Mouse (Mus musculus) limb, embryonic 10.5 days (tissue): ENCODE measurements around the gene Chd6. TPM values are rescaled to one million over a fixed set of nuclear protein-coding genes. Genes with fewer than 3 reads are reported as not detected.

Experiments used
- DNase-seq: peaks from one replicate; pipeline ENCODE4 v3.0.0-alpha.2; 2017; ENCODE audit warnings: low spot score
- H3K27ac ChIP-seq: fragments of 300-500 bp; sonication (generic); 2 replicates; pipeline ENCODE4 v1.5.1; 2016; ENCODE audit warnings: mild to moderate bottlenecking
- H3K27me3 ChIP-seq: fragments of 300-500 bp; sonication (generic); 2 replicates; pipeline ENCODE4 v1.6.1; 2016; ENCODE audit warnings: low read depth, mild to moderate bottlenecking; ENCODE audit not compliant: poor library complexity, severe bottlenecking
- H3K36me3 ChIP-seq: fragments of 300-500 bp; sonication (generic); 2 replicates; pipeline ENCODE4 v1.6.1; 2016; ENCODE audit warnings: mild to moderate bottlenecking, moderate library complexity
- H3K4me1 ChIP-seq: fragments of 300-500 bp; sonication (generic); 2 replicates; pipeline ENCODE4 v1.6.1; 2016
- H3K4me3 ChIP-seq: fragments of 300-500 bp; sonication (generic); 2 replicates; pipeline ENCODE4 v1.5.1; 2016; ENCODE audit warnings: mild to moderate bottlenecking, moderate library complexity
- H3K9me3 ChIP-seq: fragments of 300-500 bp; sonication (generic); replicated peaks from 2 replicates; pipeline ENCODE4 v1.6.1; 2016; ENCODE audit warnings: mild to moderate bottlenecking
- WGBS: fragments of 180-500 bp; shearing (Covaris S2); methylation state at CpG from one replicate; pipeline ENCODE4 v1.1.7; 2016; 5-methylcytosine and 5-hydroxymethylcytosine counted together
- polyA plus RNA-seq: library from polyadenylated mRNA; unstranded; fragments of >200 nt; fragmentation: Nextera tagmentation; extraction: Ambion mirVana; gene quantifications from 2 replicates; pipeline ENCODE4 v1.2.1, GENCODE M21; 2016

Chd6 gene
- polyA plus RNA-seq, 1 experiment from 2014 or later, result 34.6 TPM

GRCm38 (mm10) chr2:161053765-161054164 lies 55.1 kb downstream of the Chd6 start:
- H3K27ac ChIP-seq, result no peak overlapping the region

DNA sequence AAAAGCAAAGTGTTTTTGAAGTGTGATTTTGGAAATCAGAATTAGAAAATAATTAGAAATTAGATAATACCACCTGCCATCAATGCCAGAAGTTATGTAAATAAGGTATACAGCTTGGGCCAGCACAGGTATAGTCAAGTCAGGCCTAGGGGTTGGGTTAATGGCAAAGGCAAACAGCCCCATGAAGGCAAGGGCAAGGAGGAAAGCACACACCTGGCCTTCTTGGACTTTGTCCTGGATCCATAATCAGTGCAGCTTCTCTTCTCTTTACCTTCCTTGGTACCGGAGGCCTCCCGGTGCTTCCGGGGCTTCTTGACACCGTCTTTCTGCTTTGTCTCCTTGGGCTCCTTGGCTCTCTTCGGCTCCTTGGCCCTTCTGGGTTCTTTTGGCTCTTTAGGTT lies 56.7 kb downstream of the Chd6 start:
- H3K27me3 ChIP-seq, result no peaks in the 10 kb centered on the region
- no peak overlapping the region for H3K27ac ChIP-seq
- H3K4me1 ChIP-seq, result no peaks in the 10 kb centered on the region; the same call in 1 of the 2 replicates
- no peak for DNase-seq
- no peaks in the 10 kb centered on the region for H3K9me3 ChIP-seq
- 99% methylated on average over 5 of the region's 5 CpGs for WGBS
- H3K4me3 ChIP-seq, result no peak overlapping the region
- H3K36me3 ChIP-seq, result peaks cover 63% of the 10 kb centered on the region

More at GRCm38 (mm10) chr2:161053765-161054164, 55.1 kb downstream of the Chd6 start:
- DNase-seq, result no peak
- H3K4me1 ChIP-seq, result no peaks in the 10 kb centered on the region; the same call in 1 of the 2 replicates
- no peak overlapping the region for H3K4me3 ChIP-seq
- WGBS, result 85% methylated on average over 2 of the region's 2 CpGs
- no peaks in the 10 kb centered on the region for H3K27me3 ChIP-seq
- no peaks in the 10 kb centered on the region for H3K9me3 ChIP-seq
- H3K36me3 ChIP-seq, result peaks cover 57% of the 10 kb centered on the region

- DNase-seq, result no peak
- Histone ChIP-seq H3K27ac (no peak overlapping the region), H3K9me3 (no peaks in the 10 kb centered on the region), H3K27me3 (no peaks in the 10 kb centered on the region), H3K4me3 (no peak overlapping the region), H3K4me1 (no peaks in the 10 kb centered on the region; the same call in 1 of the 2 replicates), H3K36me3 (peaks cover 75% of the 10 kb centered on the region)
- 76% methylated on average over 6 of the region's 6 CpGs for WGBS
These were observed 59.4 kb downstream of the Chd6 start for GRCm38 (mm10) chr2:161049426-161049825.

GRCm38 (mm10) chr2:161044492-161045201 lies 64.2 kb downstream of the Chd6 start:
- DNase-seq, result no peak
- peaks cover 81% of the 10 kb centered on the region for H3K36me3 ChIP-seq

DNA sequence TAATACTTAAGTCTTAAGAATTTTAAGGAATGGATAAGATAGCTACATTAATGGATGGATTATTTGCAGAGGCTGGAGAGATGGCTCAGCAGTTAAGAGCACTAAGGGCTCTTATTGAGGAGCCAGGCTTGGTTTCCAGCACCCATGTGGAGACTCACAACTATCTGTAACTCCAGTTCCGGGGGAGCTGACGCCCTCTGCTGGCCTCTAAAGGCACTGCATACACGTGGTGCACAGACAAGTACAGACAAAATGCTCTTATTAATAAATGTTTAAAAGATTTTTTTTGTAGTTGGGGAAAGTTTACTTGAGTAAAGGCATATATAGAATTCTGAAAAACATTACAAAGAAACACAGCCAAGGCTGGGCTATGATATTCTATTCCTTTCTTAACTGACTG lies 66.0 kb downstream of the Chd6 start:
- Histone ChIP-seq H3K4me1 (no peaks in the 10 kb centered on the region), H3K27me3 (no peaks in the 10 kb centered on the region), H3K4me3 (no peak overlapping the region), H3K27ac (no peak overlapping the region), H3K36me3 (peaks cover 91% of the 10 kb centered on the region), H3K9me3 (no peaks in the 10 kb centered on the region)
- DNase-seq, result no peak
- WGBS, result 62% methylated on average over 3 of the region's 3 CpGs

More at GRCm38 (mm10) chr2:161044492-161045201, 64.2 kb downstream of the Chd6 start:
- no peaks in the 10 kb centered on the region for H3K9me3 ChIP-seq
- 93% methylated on average over 8 of the region's 8 CpGs for WGBS
- no peaks in the 10 kb centered on the region for H3K27me3 ChIP-seq
- H3K4me3 ChIP-seq, result no peak overlapping the region
- H3K4me1 ChIP-seq, result no peaks in the 10 kb centered on the region
- H3K27ac ChIP-seq, result no peak overlapping the region

DNA sequence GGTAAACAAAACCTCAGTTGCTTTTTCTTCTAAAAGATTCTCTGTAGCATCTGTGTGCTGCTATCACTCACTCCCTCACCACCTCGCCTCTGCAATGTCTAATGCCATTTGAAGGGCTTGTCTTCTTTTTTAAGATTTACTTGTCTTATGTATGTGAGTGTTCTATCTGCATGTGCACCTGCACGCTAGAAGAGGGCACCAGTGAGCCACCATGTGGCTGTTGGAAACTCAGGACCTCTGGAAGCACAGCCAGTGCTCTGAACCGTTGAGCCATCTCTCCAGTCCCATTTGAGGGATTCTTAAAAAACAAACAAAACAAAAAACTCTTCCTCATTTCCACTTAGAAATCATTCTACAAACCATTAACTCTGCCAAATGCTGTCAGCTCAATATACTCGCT lies 68.1 kb downstream of the Chd6 start:
- Histone ChIP-seq H3K36me3 (peaks cover 96% of the 10 kb centered on the region), H3K27ac (no peak overlapping the region), H3K4me3 (no peak overlapping the region), H3K4me1 (no peaks in the 10 kb centered on the region), H3K9me3 (no peaks in the 10 kb centered on the region), H3K27me3 (no peaks in the 10 kb centered on the region)
- DNase-seq, result no peak
- WGBS, result 87% methylated on average over 4 of the region's 4 CpGs

DNA sequence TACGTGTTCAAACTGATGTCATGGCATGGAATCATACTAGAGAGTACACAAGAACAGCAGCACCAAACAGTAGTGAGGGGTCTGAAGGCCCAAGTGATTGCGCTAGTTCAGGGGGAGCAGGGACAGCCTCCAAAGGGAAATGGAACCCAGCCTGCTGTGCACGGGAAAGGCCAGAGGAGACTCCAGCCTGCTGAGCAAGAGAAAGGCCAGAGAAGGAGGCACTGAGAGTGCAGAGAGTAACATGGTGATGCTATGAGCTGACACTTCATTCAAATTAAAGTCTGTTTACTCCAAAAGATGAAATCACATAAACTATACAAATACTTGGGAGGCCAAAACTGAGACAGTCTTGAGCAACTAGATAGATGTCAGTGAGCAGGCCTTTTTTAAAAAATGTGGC lies 71.1 kb downstream of the Chd6 start:
- Histone ChIP-seq H3K4me3 (no peak overlapping the region), H3K4me1 (no peaks in the 10 kb centered on the region), H3K36me3 (peaks cover 86% of the 10 kb centered on the region), H3K9me3 (no peaks in the 10 kb centered on the region), H3K27me3 (no peaks in the 10 kb centered on the region), H3K27ac (no peak overlapping the region)
- no peak for DNase-seq
- 88% methylated on average over 3 of the region's 3 CpGs for WGBS

GRCm38 (mm10) chr2:161033141-161033540 lies 75.7 kb downstream of the Chd6 start:
- Histone ChIP-seq H3K36me3 (peaks cover 88% of the 10 kb centered on the region), H3K4me1 (no peaks in the 10 kb centered on the region), H3K27ac (no peak overlapping the region), H3K9me3 (no peaks in the 10 kb centered on the region), H3K4me3 (no peak overlapping the region), H3K27me3 (no peaks in the 10 kb centered on the region)
- DNase-seq, result no peak

DNA sequence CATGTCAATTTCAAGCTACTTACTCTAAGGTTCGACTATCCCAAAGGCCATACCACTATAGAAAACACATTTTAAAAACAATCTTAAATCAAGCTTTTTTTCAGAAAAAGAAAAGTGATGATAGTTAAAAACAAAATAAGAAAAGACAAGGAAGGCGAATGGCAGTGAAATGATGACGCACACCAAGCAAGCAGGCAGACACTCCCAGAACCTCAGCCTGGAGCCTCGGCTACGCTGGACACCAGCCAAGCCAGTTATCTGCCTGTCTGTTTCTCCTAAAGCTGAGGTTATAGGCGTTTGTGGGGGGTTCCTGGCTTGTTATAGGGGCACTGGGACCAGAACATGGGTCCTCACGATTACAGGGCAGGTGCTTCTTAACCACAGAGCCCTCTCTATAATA lies 76.5 kb downstream of the Chd6 start:
- Histone ChIP-seq H3K4me3 (no peak overlapping the region), H3K36me3 (peaks cover 88% of the 10 kb centered on the region), H3K27me3 (no peaks in the 10 kb centered on the region), H3K4me1 (no peaks in the 10 kb centered on the region), H3K9me3 (no peaks in the 10 kb centered on the region), H3K27ac (no peak overlapping the region)
- no peak for DNase-seq
- WGBS, result 90% methylated on average over 7 of the region's 7 CpGs

DNA sequence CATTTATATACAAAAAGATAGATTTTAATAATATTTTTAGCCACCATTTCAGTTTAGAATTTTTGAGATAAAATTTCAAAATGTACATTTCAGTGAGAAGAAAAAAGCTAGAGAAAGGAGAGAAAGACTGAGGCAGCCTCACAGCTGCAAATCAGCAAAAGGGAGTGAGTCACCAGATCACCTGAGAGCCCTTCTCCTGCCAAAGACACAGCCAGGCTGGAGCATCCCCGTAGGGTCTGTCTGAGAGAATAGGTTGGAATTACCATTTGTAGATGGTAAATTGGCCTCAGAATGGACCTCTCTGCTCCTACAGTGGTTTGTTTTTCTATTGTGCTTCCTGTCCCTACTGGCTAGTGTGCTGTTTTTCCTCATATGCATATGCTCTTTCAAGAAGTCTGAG lies 84.3 kb downstream of the Chd6 start:
- Histone ChIP-seq H3K4me3 (no peak overlapping the region), H3K36me3 (peaks cover 96% of the 10 kb centered on the region), H3K4me1 (no peaks in the 10 kb centered on the region), H3K27ac (no peak overlapping the region), H3K9me3 (no peaks in the 10 kb centered on the region), H3K27me3 (no peaks in the 10 kb centered on the region)
- DNase-seq, result no peak
- WGBS, result 94% methylated on average over 1 of the region's 1 CpGs

- no peak for DNase-seq
- Histone ChIP-seq H3K27ac (no peak overlapping the region), H3K27me3 (no peaks in the 10 kb centered on the region), H3K9me3 (no peaks in the 10 kb centered on the region), H3K4me3 (no peak overlapping the region), H3K4me1 (no peaks in the 10 kb centered on the region), H3K36me3 (peaks cover 98% of the 10 kb centered on the region)
- WGBS, result 93% methylated on average over 4 of the region's 4 CpGs
These were observed 91.0 kb downstream of the Chd6 start for GRCm38 (mm10) chr2:161017913-161018312.

- peaks cover 100% of the 10 kb centered on the region for H3K36me3 ChIP-seq
- whole genome bisulfite sequencing, result 95% methylated on average over 16 of the region's 16 CpGs
These were observed 96.2 kb downstream of the Chd6 start for GRCm38 (mm10) chr2:161012577-161013251.

GRCm38 (mm10) chr2:161004338-161004737 lies 104.5 kb downstream of the Chd6 start:
- Histone ChIP-seq H3K4me1 (no peaks in the 10 kb centered on the region), H3K4me3 (no peak overlapping the region), H3K9me3 (no peaks in the 10 kb centered on the region), H3K27ac (no peak overlapping the region), H3K27me3 (no peaks in the 10 kb centered on the region), H3K36me3 (peaks cover 77% of the 10 kb centered on the region)
- DNase-seq, result no peak
- WGBS, result 89% methylated on average over 3 of the region's 3 CpGs

More at GRCm38 (mm10) chr2:161012577-161013251, 96.2 kb downstream of the Chd6 start:
- DNase-seq, result no peak
- no peaks in the 10 kb centered on the region for H3K27me3 ChIP-seq
- no peak overlapping the region for H3K4me3 ChIP-seq
- H3K9me3 ChIP-seq, result no peaks in the 10 kb centered on the region
- H3K27ac ChIP-seq, result no peak overlapping the region
- H3K4me1 ChIP-seq, result no peaks in the 10 kb centered on the region
